Mouse (Mus musculus) liver, postnatal 0 days (tissue): ENCODE data around the gene Gm8159.
"Not testable (repeated sequence)": the region's sequence is repeated elsewhere in the genome, so short reads cannot be mapped to it uniquely, and the experiment has no call there.

Experiments
- CTCF ChIP-seq: sonication (generic); IDR thresholded peaks from 2 replicates; pipeline ENCODE4 v1.5.1; 2016; ENCODE audit warnings: antibody characterized with exemption, low read depth
- EP300 ChIP-seq: IDR thresholded peaks from 2 replicates; pipeline ENCODE4 v1.6.1; 2016; ENCODE audit warnings: antibody characterized with exemption, low read depth, mild to moderate bottlenecking

- not testable (repeated sequence) for TF ChIP-seq CTCF, EP300
These were observed at the start of gene Gm8159 for GRCm38 (mm10) chr14:4632052-4632451.
